Mouse (Mus musculus): ENCODE measurements around the gene Gm42906. TPM values are rescaled to one million over a fixed set of nuclear protein-coding genes. Genes with fewer than 3 reads are reported as not detected.

The Gm42906 gene
- polyA plus RNA-seq, 1 experiment from 2014 or later: not detected

- Histone ChIP-seq H3K27ac (replicated peaks) (no peak overlapping the region), H3K4me3 (no peak overlapping the region), H3K9me3 (replicated peaks) (no peaks in the 10 kb centered on the region), H3K36me3 (no peaks in the 10 kb centered on the region), H3K4me1 (no peaks in the 10 kb centered on the region), H3K27me3 (ENCODE audit: low read depth, poor library complexity, severe bottlenecking) (no peaks in the 10 kb centered on the region)
- DNase-seq (ENCODE audit: low spot score): no peak
- 71% methylated on average over 3 of the region's 3 CpGs for WGBS
Measured at GRCm38 (mm10) chr5:151092886-151093665, 334.9 kb downstream of the Gm42906 start.

GRCm38 (mm10) chr5:151090996-151091395 is 337.0 kb downstream of the Gm42906 start:
- WGBS: 96% methylated on average over 6 of the region's 6 CpGs
- no peak overlapping the region for H3K27ac ChIP-seq (replicated peaks)
- no peaks in the 10 kb centered on the region for H3K9me3 ChIP-seq (replicated peaks)
- H3K27me3 ChIP-seq (ENCODE audit: low read depth, poor library complexity, severe bottlenecking): no peaks in the 10 kb centered on the region
- DNase-seq (ENCODE audit: low spot score): no peak
- H3K4me3 ChIP-seq: no peak overlapping the region
- H3K36me3 ChIP-seq: no peaks in the 10 kb centered on the region
- peaks cover 7% of the 10 kb centered on the region for H3K4me1 ChIP-seq

- H3K4me1 ChIP-seq: peaks cover 7% of the 10 kb centered on the region
- DNase-seq (ENCODE audit: low spot score): no peak
- no peak overlapping the region for H3K4me3 ChIP-seq
- H3K9me3 ChIP-seq (replicated peaks): no peaks in the 10 kb centered on the region
- WGBS: 80% methylated on average over 6 of the region's 6 CpGs
- H3K36me3 ChIP-seq: no peaks in the 10 kb centered on the region
- H3K27ac ChIP-seq (replicated peaks): no peak overlapping the region
- no peaks in the 10 kb centered on the region for H3K27me3 ChIP-seq (ENCODE audit: low read depth, poor library complexity, severe bottlenecking)
Measured at GRCm38 (mm10) chr5:151089201-151089600, 338.8 kb downstream of the Gm42906 start.

- H3K9me3 ChIP-seq (replicated peaks): no peaks in the 10 kb centered on the region
- H3K4me1 ChIP-seq: peaks cover 7% of the 10 kb centered on the region
- no peak overlapping the region for H3K4me3 ChIP-seq
- WGBS: 82% methylated on average over 9 of the region's 9 CpGs
- H3K27me3 ChIP-seq (ENCODE audit: low read depth, poor library complexity, severe bottlenecking): no peaks in the 10 kb centered on the region
- H3K27ac ChIP-seq (replicated peaks): no peak overlapping the region
- no peaks in the 10 kb centered on the region for H3K36me3 ChIP-seq
- no peak for DNase-seq (ENCODE audit: low spot score)
Measured at GRCm38 (mm10) chr5:151086425-151087202, 341.3 kb downstream of the Gm42906 start.

GRCm38 (mm10) chr5:151085749-151086148 is 342.2 kb downstream of the Gm42906 start:
- no peaks in the 10 kb centered on the region for H3K36me3 ChIP-seq
- H3K27ac ChIP-seq (replicated peaks): no peak overlapping the region
- 84% methylated on average over 8 of the region's 8 CpGs for WGBS
- DNase-seq (ENCODE audit: low spot score): no peak
- peaks cover 7% of the 10 kb centered on the region for H3K4me1 ChIP-seq
- no peak overlapping the region for H3K4me3 ChIP-seq
- no peaks in the 10 kb centered on the region for H3K9me3 ChIP-seq (replicated peaks)
- no peaks in the 10 kb centered on the region for H3K27me3 ChIP-seq (ENCODE audit: low read depth, poor library complexity, severe bottlenecking)

- H3K36me3 ChIP-seq: no peaks in the 10 kb centered on the region
- no peak overlapping the region for H3K4me3 ChIP-seq
- 92% methylated on average over 4 of the region's 4 CpGs for WGBS
- H3K9me3 ChIP-seq (replicated peaks): no peaks in the 10 kb centered on the region
- no peak overlapping the region for H3K27ac ChIP-seq (replicated peaks)
- H3K27me3 ChIP-seq (ENCODE audit: low read depth, poor library complexity, severe bottlenecking): no peaks in the 10 kb centered on the region
- H3K4me1 ChIP-seq: no peaks in the 10 kb centered on the region
- no peak for DNase-seq (ENCODE audit: low spot score)
Measured at GRCm38 (mm10) chr5:151080276-151080675, 347.7 kb downstream of the Gm42906 start.

GRCm38 (mm10) chr5:151077953-151078352 is 350.0 kb downstream of the Gm42906 start:
- DNase-seq (ENCODE audit: low spot score): no peak
- WGBS: 93% methylated on average over 2 of the region's 2 CpGs
- Histone ChIP-seq H3K9me3 (replicated peaks) (no peaks in the 10 kb centered on the region), H3K4me1 (no peaks in the 10 kb centered on the region), H3K27ac (replicated peaks) (no peak overlapping the region), H3K36me3 (no peaks in the 10 kb centered on the region), H3K4me3 (no peak overlapping the region), H3K27me3 (ENCODE audit: low read depth, poor library complexity, severe bottlenecking) (no peaks in the 10 kb centered on the region)

GRCm38 (mm10) chr5:151076917-151077316 is 351.0 kb downstream of the Gm42906 start:
- 79% methylated on average over 3 of the region's 3 CpGs for WGBS
- Histone ChIP-seq H3K36me3 (no peaks in the 10 kb centered on the region), H3K27ac (replicated peaks) (no peak overlapping the region), H3K27me3 (ENCODE audit: low read depth, poor library complexity, severe bottlenecking) (no peaks in the 10 kb centered on the region), H3K9me3 (replicated peaks) (no peaks in the 10 kb centered on the region), H3K4me1 (no peaks in the 10 kb centered on the region), H3K4me3 (no peak overlapping the region)
- no peak for DNase-seq (ENCODE audit: low spot score)

GRCm38 (mm10) chr5:151074282-151074681 is 353.7 kb downstream of the Gm42906 start:
- WGBS: 86% methylated on average over 4 of the region's 4 CpGs
- H3K4me3 ChIP-seq: no peak overlapping the region
- no peaks in the 10 kb centered on the region for H3K4me1 ChIP-seq
- no peak for DNase-seq (ENCODE audit: low spot score)
- H3K36me3 ChIP-seq: no peaks in the 10 kb centered on the region
- H3K27me3 ChIP-seq (ENCODE audit: low read depth, poor library complexity, severe bottlenecking): no peaks in the 10 kb centered on the region
- H3K27ac ChIP-seq (replicated peaks): no peak overlapping the region
- H3K9me3 ChIP-seq (replicated peaks): no peaks in the 10 kb centered on the region

GRCm38 (mm10) chr5:151071430-151071829 is 356.5 kb downstream of the Gm42906 start:
- Histone ChIP-seq H3K36me3 (no peaks in the 10 kb centered on the region), H3K27me3 (ENCODE audit: low read depth, poor library complexity, severe bottlenecking) (no peaks in the 10 kb centered on the region), H3K4me3 (no peak overlapping the region), H3K4me1 (no peaks in the 10 kb centered on the region), H3K9me3 (replicated peaks) (no peaks in the 10 kb centered on the region), H3K27ac (replicated peaks) (no peak overlapping the region)
- DNase-seq (ENCODE audit: low spot score): no peak
- 82% methylated on average over 6 of the region's 6 CpGs for WGBS

- Histone ChIP-seq H3K4me1 (no peaks in the 10 kb centered on the region), H3K9me3 (replicated peaks) (no peaks in the 10 kb centered on the region), H3K27me3 (ENCODE audit: low read depth, poor library complexity, severe bottlenecking) (no peaks in the 10 kb centered on the region), H3K36me3 (no peaks in the 10 kb centered on the region), H3K4me3 (no peak overlapping the region), H3K27ac (replicated peaks) (no peak overlapping the region)
- WGBS: 78% methylated on average over 6 of the region's 6 CpGs
- no peak for DNase-seq (ENCODE audit: low spot score)
Measured at GRCm38 (mm10) chr5:151070896-151071295, 357.1 kb downstream of the Gm42906 start.

- no peak overlapping the region for H3K27ac ChIP-seq (replicated peaks)
Measured at GRCm38 (mm10) chr5:151069569-151069968, 358.4 kb downstream of the Gm42906 start.

GRCm38 (mm10) chr5:151066016-151066415 is 361.9 kb downstream of the Gm42906 start:
- DNase-seq (ENCODE audit: low spot score): no peak
- Histone ChIP-seq H3K36me3 (peaks cover 17% of the 10 kb centered on the region), H3K4me3 (no peak overlapping the region), H3K4me1 (no peaks in the 10 kb centered on the region), H3K27ac (replicated peaks) (no peak overlapping the region), H3K9me3 (replicated peaks) (0 out of 2 replicates have a peak, but pooled peaks cover 3% of the 10 kb centered on the region), H3K27me3 (ENCODE audit: low read depth, poor library complexity, severe bottlenecking) (no peaks in the 10 kb centered on the region)
- WGBS: 90% methylated on average over 5 of the region's 5 CpGs

More at GRCm38 (mm10) chr5:151069569-151069968, 358.4 kb downstream of the Gm42906 start:
- DNase-seq (ENCODE audit: low spot score): no peak
- H3K9me3 ChIP-seq (replicated peaks): no peaks in the 10 kb centered on the region
- H3K27me3 ChIP-seq (ENCODE audit: low read depth, poor library complexity, severe bottlenecking): no peaks in the 10 kb centered on the region
- 80% methylated on average over 2 of the region's 2 CpGs for WGBS
- H3K4me1 ChIP-seq: no peaks in the 10 kb centered on the region
- H3K4me3 ChIP-seq: no peak overlapping the region
- no peaks in the 10 kb centered on the region for H3K36me3 ChIP-seq
